Mouse (Mus musculus) stomach, embryonic 15.5 days (tissue): ENCODE data around the gene Gjb3. TPM values are rescaled to one million over a fixed set of nuclear protein-coding genes. Genes with fewer than 3 reads are reported as not detected.

ENCODE experiments used
- ATAC-seq: fragments of 200-750 bp; cut with Nextera tagmentation; 2 replicates; pipeline ENCODE4 v1.8.0; 2017; ENCODE audit warnings: low read depth, moderate number of reproducible peaks, moderate TSS enrichment; ENCODE audit not compliant: insufficient read depth, low FRiP score
- H3K27ac ChIP-seq: fragments of 300-500 bp; sonication (generic); 2 replicates; pipeline ENCODE4 v1.5.1; 2015; ENCODE audit warnings: mild to moderate bottlenecking, inconsistent platforms
- H3K27me3 ChIP-seq: fragments of 300-500 bp; sonication (generic); replicated peaks from 2 replicates; pipeline ENCODE4 v1.6.1; 2015; ENCODE audit warnings: inconsistent platforms
- H3K36me3 ChIP-seq: fragments of 300-500 bp; sonication (generic); 2 replicates; pipeline ENCODE4 v1.6.1; 2015; ENCODE audit warnings: inconsistent platforms
- H3K4me1 ChIP-seq: fragments of 300-500 bp; sonication (generic); 2 replicates; pipeline ENCODE4 v1.6.1; 2015; ENCODE audit warnings: inconsistent platforms
- H3K4me2 ChIP-seq: fragments of 300-500 bp; sonication (generic); 2 replicates; pipeline ENCODE4 v1.6.1; 2015; ENCODE audit warnings: mild to moderate bottlenecking, inconsistent platforms
- H3K4me3 ChIP-seq: fragments of 300-500 bp; sonication (generic); replicated peaks from 2 replicates; pipeline ENCODE4 v1.5.1; 2015; ENCODE audit warnings: inconsistent platforms
- H3K9ac ChIP-seq: fragments of 300-500 bp; sonication (generic); 2 replicates; pipeline ENCODE4 v1.6.1; 2015; ENCODE audit warnings: inconsistent platforms
- H3K9me3 ChIP-seq: fragments of 300-500 bp; sonication (generic); 2 replicates; pipeline ENCODE4 v1.6.1; 2016; ENCODE audit warnings: inconsistent platforms
- WGBS: fragments of 180-500 bp; shearing (Covaris S2); methylation state at CpG from one replicate; pipeline ENCODE4 v1.1.7; 2015; 5-methylcytosine and 5-hydroxymethylcytosine counted together
- polyA plus RNA-seq: library from polyadenylated mRNA; unstranded; fragments of >200 nt; fragmentation: Nextera tagmentation; extraction: Ambion mirVana; gene quantifications from 2 replicates; pipeline ENCODE4 v1.2.1, GENCODE M21; 2015

The Gjb3 gene
- polyA plus RNA-seq, 1 experiment from 2014 or later = 5.6 TPM

- ATAC-seq = peak; percentile 72; the same call in 1 of the 2 replicates
- H3K4me3 ChIP-seq = peak within 1 kb of the TSS; percentile 42
- peak within 1 kb of the TSS; percentile 2; the same call in 1 of the 2 replicates for H3K9ac ChIP-seq
- no peaks in the 10 kb centered on the region for H3K4me1 ChIP-seq
- H3K4me2 ChIP-seq = peak within 1 kb of the TSS; percentile 78
- WGBS = 0% methylated on average over 25 of the region's 25 CpGs
- H3K27ac ChIP-seq = no peak within 1 kb of the TSS
- H3K27me3 ChIP-seq = peaks cover 28% of the 10 kb centered on the region
- H3K9me3 ChIP-seq = no peaks in the 10 kb centered on the region
- no peaks in the 10 kb centered on the region for H3K36me3 ChIP-seq
Observed at GRCm38 (mm10) chr4:127313861-127314260, 16.8 kb downstream of the Gjb3 start, which contains the start of gene Gja4. Gja4 (minus strand) TSS chr4:127314039.

GRCm38 (mm10) chr4:127312349-127312748 is 18.3 kb downstream of the Gjb3 start:
- no peak overlapping the region for H3K4me3 ChIP-seq
- peaks cover 28% of the 10 kb centered on the region for H3K27me3 ChIP-seq
- H3K9me3 ChIP-seq = no peaks in the 10 kb centered on the region
- no peak overlapping the region for H3K27ac ChIP-seq
- H3K4me2 ChIP-seq = no peak overlapping the region
- no peak for ATAC-seq
- H3K36me3 ChIP-seq = no peaks in the 10 kb centered on the region
- H3K9ac ChIP-seq = no peak overlapping the region
- WGBS = 60% methylated on average over 24 of the region's 24 CpGs
- H3K4me1 ChIP-seq = no peaks in the 10 kb centered on the region

GRCm38 (mm10) chr4:127311561-127311960 is 19.1 kb downstream of the Gjb3 start:
- 48% methylated on average over 9 of the region's 9 CpGs for WGBS

GRCm38 (mm10) chr4:127306915-127307314 is 23.7 kb downstream of the Gjb3 start:
- ATAC-seq = no peak
- Histone ChIP-seq H3K9ac (no peak overlapping the region), H3K4me1 (no peaks in the 10 kb centered on the region), H3K4me2 (no peak overlapping the region), H3K27me3 (peaks cover 4% of the 10 kb centered on the region; the same call in 1 of the 2 replicates), H3K9me3 (no peaks in the 10 kb centered on the region), H3K27ac (no peak overlapping the region), H3K36me3 (no peaks in the 10 kb centered on the region), H3K4me3 (no peak overlapping the region)
- 68% methylated on average over 2 of the region's 2 CpGs for WGBS

More at GRCm38 (mm10) chr4:127311561-127311960, 19.1 kb downstream of the Gjb3 start:
- Histone ChIP-seq H3K4me1 (no peaks in the 10 kb centered on the region), H3K4me3 (no peak overlapping the region), H3K9ac (no peak overlapping the region), H3K9me3 (no peaks in the 10 kb centered on the region), H3K4me2 (no peak overlapping the region), H3K27me3 (peaks cover 28% of the 10 kb centered on the region), H3K36me3 (no peaks in the 10 kb centered on the region), H3K27ac (no peak overlapping the region)
- no peak for ATAC-seq

- Histone ChIP-seq H3K4me3 (no peak overlapping the region), H3K36me3 (no peaks in the 10 kb centered on the region), H3K9ac (no peak overlapping the region), H3K4me2 (no peak overlapping the region), H3K27me3 (no peaks in the 10 kb centered on the region), H3K27ac (no peak overlapping the region), H3K9me3 (no peaks in the 10 kb centered on the region), H3K4me1 (no peaks in the 10 kb centered on the region)
- ATAC-seq = no peak
- 77% methylated on average over 3 of the region's 3 CpGs for WGBS
Observed at GRCm38 (mm10) chr4:127303796-127304195, 26.8 kb downstream of the Gjb3 start.

- Histone ChIP-seq H3K9ac (no peak overlapping the region), H3K27me3 (no peaks in the 10 kb centered on the region), H3K9me3 (no peaks in the 10 kb centered on the region), H3K4me2 (no peak overlapping the region), H3K4me1 (no peaks in the 10 kb centered on the region), H3K4me3 (no peak overlapping the region), H3K27ac (no peak overlapping the region), H3K36me3 (no peaks in the 10 kb centered on the region)
- ATAC-seq = no peak
- WGBS = 55% methylated on average over 5 of the region's 5 CpGs
Observed at GRCm38 (mm10) chr4:127300503-127300902, 30.1 kb downstream of the Gjb3 start.

GRCm38 (mm10) chr4:127292631-127293030 is 38.0 kb downstream of the Gjb3 start:
- H3K27me3 ChIP-seq = no peaks in the 10 kb centered on the region
- WGBS = 50% methylated on average over 5 of the region's 5 CpGs
- H3K36me3 ChIP-seq = no peaks in the 10 kb centered on the region
- no peak overlapping the region for H3K27ac ChIP-seq
- H3K4me2 ChIP-seq = no peak overlapping the region
- H3K4me3 ChIP-seq = no peak overlapping the region
- ATAC-seq = no peak
- no peaks in the 10 kb centered on the region for H3K4me1 ChIP-seq
- no peak overlapping the region for H3K9ac ChIP-seq
- no peaks in the 10 kb centered on the region for H3K9me3 ChIP-seq

- Histone ChIP-seq H3K27ac (no peak overlapping the region), H3K9me3 (no peaks in the 10 kb centered on the region), H3K27me3 (no peaks in the 10 kb centered on the region), H3K36me3 (no peaks in the 10 kb centered on the region), H3K4me3 (no peak overlapping the region), H3K4me1 (no peaks in the 10 kb centered on the region), H3K4me2 (no peak overlapping the region), H3K9ac (no peak overlapping the region)
- 63% methylated on average over 6 of the region's 6 CpGs for WGBS
- ATAC-seq = no peak
Observed at GRCm38 (mm10) chr4:127289039-127289548, 41.5 kb downstream of the Gjb3 start.

GRCm38 (mm10) chr4:127286907-127287306 is 43.7 kb downstream of the Gjb3 start:
- H3K27ac ChIP-seq = no peak overlapping the region
- H3K4me2 ChIP-seq = no peak overlapping the region
- 72% methylated on average over 4 of the region's 4 CpGs for WGBS
- H3K9ac ChIP-seq = no peak overlapping the region
- ATAC-seq = no peak
- no peaks in the 10 kb centered on the region for H3K4me1 ChIP-seq
- H3K4me3 ChIP-seq = no peak overlapping the region
- H3K27me3 ChIP-seq = no peaks in the 10 kb centered on the region
- H3K9me3 ChIP-seq = no peaks in the 10 kb centered on the region
- no peaks in the 10 kb centered on the region for H3K36me3 ChIP-seq

GRCm38 (mm10) chr4:127279241-127279640 is 51.4 kb downstream of the Gjb3 start:
- Histone ChIP-seq H3K9me3 (no peaks in the 10 kb centered on the region), H3K4me2 (no peak overlapping the region), H3K9ac (no peak overlapping the region), H3K27me3 (no peaks in the 10 kb centered on the region), H3K27ac (no peak overlapping the region), H3K36me3 (no peaks in the 10 kb centered on the region), H3K4me3 (no peak overlapping the region), H3K4me1 (no peaks in the 10 kb centered on the region)
- 74% methylated on average over 9 of the region's 9 CpGs for WGBS
- no peak for ATAC-seq

GRCm38 (mm10) chr4:127278451-127279001 is 52.1 kb downstream of the Gjb3 start:
- 47% methylated on average over 9 of the region's 9 CpGs for WGBS
- H3K27ac ChIP-seq = no peak overlapping the region
- no peaks in the 10 kb centered on the region for H3K36me3 ChIP-seq
- H3K9me3 ChIP-seq = no peaks in the 10 kb centered on the region
- no peaks in the 10 kb centered on the region for H3K4me1 ChIP-seq
- H3K9ac ChIP-seq = no peak overlapping the region
- ATAC-seq = 0 out of 2 replicates have a peak, but pooled peaks have one; percentile 7
- no peaks in the 10 kb centered on the region for H3K27me3 ChIP-seq
- no peak overlapping the region for H3K4me3 ChIP-seq
- no peak overlapping the region for H3K4me2 ChIP-seq
